Mouse (Mus musculus) testis, postnatal 10 days (tissue): Measurements from ENCODE around the gene Hibadh.

Experiments used
- DNase-seq: peaks from one replicate; pipeline ENCODE4 v3.0.0; 2021; ENCODE audit warnings: low spot score

Gene Hibadh

DNA sequence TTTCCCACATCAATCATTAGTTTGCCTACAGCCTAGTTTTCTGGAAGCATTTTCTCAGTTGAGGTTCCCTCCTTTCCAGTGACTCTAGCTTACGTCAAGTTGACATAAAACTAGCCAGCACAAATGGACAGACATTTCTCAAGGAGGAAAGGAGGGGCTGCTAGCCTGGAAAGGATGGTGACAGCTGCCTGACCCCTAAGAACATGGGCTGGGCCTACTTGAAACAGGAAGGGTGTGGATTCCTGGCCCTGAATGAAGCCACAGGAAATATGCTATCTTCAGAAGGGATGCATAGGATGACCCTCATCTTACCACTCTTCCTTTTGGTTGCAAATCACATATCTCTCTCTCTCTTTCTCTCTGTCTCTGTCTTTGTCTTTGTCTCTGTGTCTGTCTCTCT is 138.7 kb downstream of the Hibadh start:
- DNase-seq: no peak
